Mouse (Mus musculus) liver, adult 2 months (tissue): ENCODE data around the gene Arhgap6. TPM values are rescaled to one million over a fixed set of nuclear protein-coding genes. Genes with fewer than 3 reads are reported as not detected.

ENCODE experiments used
- DNase-seq: peaks from one replicate; pipeline ENCODE4 v3.0.0-alpha.2; 2011; ENCODE audit warnings: low read depth, low spot score; ENCODE audit errors: extremely low read depth
- H3K27ac ChIP-seq: fragments of 200-500 bp; replicated peaks from 2 replicates; pipeline ENCODE4 v1.5.1; 2012; ENCODE audit warnings: low read depth, mild to moderate bottlenecking, control low read depth, inconsistent platforms, low read length; ENCODE audit not compliant: insufficient read depth
- H3K27me3 ChIP-seq: fragments of 200-500 bp; 2 replicates; pipeline ENCODE4 v1.6.1; 2012; ENCODE audit warnings: mild to moderate bottlenecking, moderate library complexity, low read length, inconsistent platforms; ENCODE audit not compliant: control insufficient read depth, insufficient read depth
- H3K36me3 ChIP-seq: fragments of 200-500 bp; 2 replicates; pipeline ENCODE4 v1.6.1; 2012; ENCODE audit warnings: low read length, inconsistent platforms; ENCODE audit not compliant: control insufficient read depth, insufficient read depth
- H3K4me1 ChIP-seq: fragments of 200-500 bp; 2 replicates; pipeline ENCODE4 v1.6.1; 2011; ENCODE audit warnings: low read length; ENCODE audit not compliant: control insufficient read depth, insufficient read depth
- H3K4me3 ChIP-seq: fragments of 200-500 bp; 2 replicates; pipeline ENCODE4 v1.5.1; 2011; ENCODE audit warnings: low read depth, mild to moderate bottlenecking, control low read depth, low read length, moderate library complexity; ENCODE audit not compliant: insufficient read depth
- H3K79me2 ChIP-seq: fragments of 200-500 bp; 2 replicates; pipeline ENCODE4 v1.6.1; 2012; ENCODE audit warnings: inconsistent platforms, mild to moderate bottlenecking, low read length, moderate library complexity; ENCODE audit not compliant: control insufficient read depth, insufficient read depth
- H3K9ac ChIP-seq: fragments of 200-500 bp; 2 replicates; pipeline ENCODE4 v1.6.1; 2012; ENCODE audit warnings: low read depth, mild to moderate bottlenecking, control low read depth, inconsistent platforms, low read length
- CTCF ChIP-seq: fragments of 200-500 bp; IDR thresholded peaks from 2 replicates; pipeline ENCODE4 v1.5.1; 2011; ENCODE audit warnings: low read depth, low read length, control low read depth
- POLR2A ChIP-seq: fragments of 200-500 bp; IDR thresholded peaks from 2 replicates; pipeline ENCODE4 v1.6.1; 2011; ENCODE audit warnings: low read length, control low read depth; ENCODE audit not compliant: insufficient read depth; ENCODE audit errors: extremely low read depth
- WGBS: fragments of 180-500 bp; shearing (Covaris S2); methylation state at CpG from one replicate; pipeline ENCODE4 v1.1.7; 2018; 5-methylcytosine and 5-hydroxymethylcytosine counted together
- polyA plus RNA-seq: library from polyadenylated mRNA; depleted of rRNA; stranded (reverse); fragments of >200 nt; gene quantifications from 2 replicates; pipeline ENCODE4 v1.2.3, GENCODE M21; 2012
- total RNA-seq: library from RNA; depleted of rRNA; stranded (reverse); fragments of >200 nt; gene quantifications from 2 replicates; pipeline ENCODE4 v1.2.3, GENCODE M21; 2014

The Arhgap6 gene
- total and polyA plus RNA-seq, 2 experiments, result 1.8 to 7.9 TPM

GRCm38 (mm10) chrX:169255915-169256314 is 461.0 kb downstream of the Arhgap6 start:
- no peaks in the 10 kb centered on the region for H3K4me1 ChIP-seq
- no peaks in the 10 kb centered on the region for H3K36me3 ChIP-seq
- no peaks in the 10 kb centered on the region for H3K79me2 ChIP-seq
- no peak overlapping the region for H3K27ac ChIP-seq
- H3K9ac ChIP-seq, result no peak overlapping the region
- H3K4me3 ChIP-seq, result no peak overlapping the region
- WGBS, result 70% methylated on average over 1 of the region's 1 CpGs
- no peak for TF ChIP-seq POLR2A
- no peak for TF ChIP-seq CTCF
- DNase-seq, result peak; percentile 50
- H3K27me3 ChIP-seq, result no peaks in the 10 kb centered on the region

- H3K9ac ChIP-seq, result no peak overlapping the region
- no peaks in the 10 kb centered on the region for H3K36me3 ChIP-seq
- no peak overlapping the region for H3K27ac ChIP-seq
- H3K79me2 ChIP-seq, result no peaks in the 10 kb centered on the region
- no peaks in the 10 kb centered on the region for H3K27me3 ChIP-seq
- DNase-seq, result no peak
- H3K4me3 ChIP-seq, result no peak overlapping the region
- no peaks in the 10 kb centered on the region for H3K4me1 ChIP-seq
- TF ChIP-seq CTCF (no peak), POLR2A (no peak)
Measured at GRCm38 (mm10) chrX:169256741-169257140, 461.8 kb downstream of the Arhgap6 start.

GRCm38 (mm10) chrX:169261034-169261433 is 466.1 kb downstream of the Arhgap6 start:
- DNase-seq, result no peak
- H3K4me1 ChIP-seq, result no peaks in the 10 kb centered on the region
- no peaks in the 10 kb centered on the region for H3K36me3 ChIP-seq
- TF ChIP-seq CTCF (no peak), POLR2A (no peak)
- no peak overlapping the region for H3K27ac ChIP-seq
- H3K9ac ChIP-seq, result no peak overlapping the region
- H3K27me3 ChIP-seq, result no peaks in the 10 kb centered on the region
- no peaks in the 10 kb centered on the region for H3K79me2 ChIP-seq
- no peak overlapping the region for H3K4me3 ChIP-seq
- WGBS, result 89% methylated on average over 3 of the region's 3 CpGs

- H3K36me3 ChIP-seq, result no peaks in the 10 kb centered on the region
- no peak for DNase-seq
- no peaks in the 10 kb centered on the region for H3K4me1 ChIP-seq
- TF ChIP-seq CTCF, result no peak
- TF ChIP-seq POLR2A, result no peak
- no peak overlapping the region for H3K27ac ChIP-seq
- H3K27me3 ChIP-seq, result no peaks in the 10 kb centered on the region
- H3K4me3 ChIP-seq, result no peak overlapping the region
- no peak overlapping the region for H3K9ac ChIP-seq
- H3K79me2 ChIP-seq, result no peaks in the 10 kb centered on the region
- WGBS, result 93% methylated on average over 2 of the region's 2 CpGs
Measured at GRCm38 (mm10) chrX:169262212-169262611, 467.3 kb downstream of the Arhgap6 start.

GRCm38 (mm10) chrX:169263433-169264172 is 468.7 kb downstream of the Arhgap6 start:
- Histone ChIP-seq H3K9ac (no peak overlapping the region), H3K4me1 (no peaks in the 10 kb centered on the region), H3K79me2 (no peaks in the 10 kb centered on the region), H3K27ac (no peak overlapping the region), H3K27me3 (no peaks in the 10 kb centered on the region), H3K4me3 (no peak overlapping the region), H3K36me3 (no peaks in the 10 kb centered on the region)
- WGBS, result 71% methylated on average over 8 of the region's 8 CpGs
- TF ChIP-seq POLR2A, result no peak
- no peak for TF ChIP-seq CTCF
- DNase-seq, result no peak

GRCm38 (mm10) chrX:169299579-169299978 is 504.7 kb downstream of the Arhgap6 start:
- H3K4me1 ChIP-seq, result no peaks in the 10 kb centered on the region
- WGBS, result 75% methylated on average over 4 of the region's 4 CpGs
- TF ChIP-seq POLR2A (no peak), CTCF (0 out of 2 replicates have a peak, but pooled peaks have one; percentile 19)
- H3K27ac ChIP-seq, result no peak overlapping the region
- no peaks in the 10 kb centered on the region for H3K79me2 ChIP-seq
- no peaks in the 10 kb centered on the region for H3K36me3 ChIP-seq
- no peaks in the 10 kb centered on the region for H3K27me3 ChIP-seq
- H3K4me3 ChIP-seq, result no peak overlapping the region
- no peak overlapping the region for H3K9ac ChIP-seq
- peak; percentile 34 for DNase-seq
